Mouse (Mus musculus) splenic B cell, adult 2 months (primary cell): ENCODE data around the gene Polr2c.
A peak's percentile ranks its signal among the peaks of the same experiment; 100 is the strongest.

Source experiments
- DNase-seq: peaks from one replicate; pipeline ENCODE4 v3.0.0-alpha.2; 2011; ENCODE audit warnings: low read depth, low spot score
- H3K27me3 ChIP-seq: 2 replicates; pipeline ENCODE4 v1.6.1; 2012; ENCODE audit warnings: mild to moderate bottlenecking, low read length, moderate library complexity, mixed read lengths; ENCODE audit not compliant: control insufficient read depth, poor library complexity, insufficient read depth, severe bottlenecking
- H3K36me3 ChIP-seq: 2 replicates; pipeline ENCODE4 v1.6.1; 2012; ENCODE audit warnings: mild to moderate bottlenecking, low read length, moderate library complexity, mixed read lengths; ENCODE audit not compliant: control insufficient read depth, poor library complexity, insufficient read depth, severe bottlenecking

Polr2c gene

DNA sequence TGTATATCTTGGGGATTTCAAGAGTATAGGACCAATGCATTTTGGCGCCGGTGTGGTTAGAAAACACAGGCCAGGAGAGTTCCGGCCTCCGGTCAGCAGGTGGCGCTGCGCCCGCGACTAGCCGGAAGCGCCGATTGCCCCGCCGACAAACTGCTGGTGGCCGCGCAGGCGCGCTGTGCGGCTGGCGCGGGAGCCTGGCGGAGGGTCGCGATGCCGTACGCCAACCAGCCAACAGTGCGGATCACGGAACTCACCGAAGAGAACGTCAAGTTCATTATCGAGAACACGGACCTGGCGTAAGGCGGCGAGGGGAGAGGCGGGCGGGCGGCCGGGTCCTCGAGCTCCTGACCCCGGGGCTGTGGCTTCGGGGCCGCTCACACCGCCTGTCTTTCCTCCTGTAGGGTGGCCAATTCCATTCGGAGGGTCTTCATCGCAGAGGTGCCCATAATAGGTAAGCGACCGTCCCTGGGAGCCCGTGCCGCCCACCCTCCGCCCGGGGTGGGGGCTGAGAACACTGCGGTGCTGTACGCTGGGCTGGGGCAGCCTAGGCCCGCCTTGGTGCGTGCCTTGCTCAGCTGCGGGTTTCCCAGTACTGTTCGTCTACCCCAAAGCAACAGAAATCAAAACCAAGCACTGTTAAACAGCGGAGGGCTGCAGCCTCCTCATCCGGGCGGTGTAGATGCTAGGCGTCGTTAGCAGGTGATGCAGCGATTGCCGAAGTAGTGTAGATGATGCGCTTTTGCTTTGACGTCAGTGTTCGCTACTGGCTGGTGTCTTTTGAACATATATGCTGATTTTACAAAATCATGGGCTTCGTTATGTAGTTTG lies at the start of gene Polr2c:
TSS of gene Polr2c (plus strand) at position 105 of the 828 bp plus-strand sequence.
- DNase-seq = peak; percentile 91
- Histone ChIP-seq H3K27me3 (no peaks in the 10 kb centered on the region), H3K36me3 (0 out of 2 replicates have a peak, but pooled peaks cover 2% of the 10 kb centered on the region)

DNA sequence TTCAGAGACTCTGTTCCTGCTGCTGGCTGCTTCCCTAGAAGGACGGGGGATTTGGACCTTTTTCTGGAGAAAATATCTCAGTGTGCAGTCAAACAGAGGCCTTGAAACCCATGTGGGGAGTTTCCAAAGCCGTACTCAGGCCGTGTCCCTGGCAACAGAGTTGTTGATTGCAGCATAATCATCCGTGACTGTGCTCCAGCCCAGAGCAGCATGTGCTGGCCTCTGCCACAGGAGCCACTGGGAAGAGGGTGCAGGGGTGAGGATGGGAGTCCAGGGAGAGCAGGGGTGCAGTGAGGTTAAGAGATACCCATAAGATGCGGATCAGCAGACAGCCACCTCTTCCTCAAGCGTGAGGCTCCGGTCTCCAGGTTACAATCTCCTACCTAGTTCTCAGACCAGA lies 49.7 kb upstream of the Polr2c start:
- Histone ChIP-seq H3K27me3 (no peaks in the 10 kb centered on the region), H3K36me3 (no peaks in the 10 kb centered on the region)
- DNase-seq = no peak

DNA sequence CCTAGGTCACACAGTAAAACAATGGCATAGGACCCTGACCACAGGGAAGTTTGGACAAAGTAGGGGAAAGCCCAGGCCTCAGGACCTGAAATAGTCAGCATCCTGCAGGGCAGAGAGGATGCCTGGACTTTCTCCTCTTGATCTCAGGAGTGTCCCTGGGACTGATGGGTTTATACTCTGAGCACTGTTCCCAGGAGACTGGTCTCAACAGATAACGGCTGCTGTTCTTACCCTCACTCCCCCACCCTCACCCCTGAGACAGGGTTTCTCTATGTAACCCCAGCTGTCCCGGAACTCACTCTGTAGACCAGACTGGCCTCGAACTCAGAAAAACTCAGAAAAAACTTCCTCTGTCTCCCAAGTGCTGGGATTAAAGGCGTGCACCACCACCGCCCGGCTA lies 48.9 kb upstream of the Polr2c start:
- Histone ChIP-seq H3K27me3 (no peaks in the 10 kb centered on the region), H3K36me3 (no peaks in the 10 kb centered on the region)
- DNase-seq = no peak

DNA sequence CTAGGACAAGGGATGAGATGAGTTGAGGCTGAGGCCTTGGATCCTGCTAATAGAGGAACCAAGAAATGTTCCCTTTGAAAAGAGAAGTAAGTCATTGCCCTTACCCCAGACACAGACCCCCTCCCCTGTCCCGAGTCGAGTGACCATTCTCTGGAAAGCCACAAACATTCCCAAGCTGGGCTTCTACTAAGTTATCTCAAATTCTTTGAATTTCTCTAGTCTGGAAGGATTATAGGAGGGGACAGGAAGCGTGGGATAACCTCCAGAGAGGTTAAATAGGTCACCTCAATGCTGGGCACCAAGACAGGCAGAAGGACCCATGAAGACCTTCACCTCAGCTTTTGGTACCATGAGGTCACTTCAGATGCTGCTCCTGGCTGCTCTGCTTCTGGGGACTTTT lies 47.1 kb upstream of the Polr2c start, which contains the start of gene Ccl17:
TSS of gene Ccl17 (plus strand) at position 301 of the 400 bp plus-strand sequence.
- H3K36me3 ChIP-seq = no peaks in the 10 kb centered on the region
- DNase-seq = no peak
- no peaks in the 10 kb centered on the region for H3K27me3 ChIP-seq

DNA sequence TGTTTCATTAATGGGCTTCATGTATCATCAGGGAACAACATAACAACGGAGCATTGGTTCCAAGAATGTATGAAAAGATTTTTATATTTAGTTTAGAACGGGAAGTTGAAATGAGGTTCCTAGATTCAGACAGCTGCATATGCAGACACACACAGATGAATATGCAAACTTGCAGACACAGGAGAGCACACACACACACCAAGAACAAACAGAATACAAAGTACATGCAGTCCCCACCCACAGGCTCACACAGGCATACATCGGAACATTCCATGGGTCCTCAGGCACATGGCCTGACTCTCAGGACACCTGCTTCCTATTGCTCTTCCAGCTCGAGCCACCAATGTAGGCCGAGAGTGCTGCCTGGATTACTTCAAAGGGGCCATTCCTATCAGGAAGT lies 46.4 kb upstream of the Polr2c start:
- Histone ChIP-seq H3K36me3 (no peaks in the 10 kb centered on the region), H3K27me3 (no peaks in the 10 kb centered on the region)
- DNase-seq = no peak

DNA sequence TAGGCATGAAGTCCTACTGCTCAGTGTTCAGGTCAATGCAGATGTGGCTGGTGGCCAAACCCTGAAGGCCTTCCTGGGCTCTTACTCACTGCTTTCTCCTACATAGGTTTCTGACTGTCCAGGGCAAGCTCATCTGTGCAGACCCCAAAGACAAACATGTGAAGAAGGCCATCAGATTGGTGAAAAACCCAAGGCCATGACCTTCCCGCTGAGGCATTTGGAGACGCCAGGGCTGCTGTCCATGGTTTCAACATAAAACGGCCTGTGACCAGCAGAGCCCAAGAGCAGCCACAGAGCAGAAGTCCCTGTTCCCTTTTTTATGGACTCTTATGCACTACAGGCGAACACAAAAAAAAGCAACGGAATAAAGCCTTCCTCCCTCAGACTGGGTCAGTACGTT lies 45.6 kb upstream of the Polr2c start:
- DNase-seq = no peak
- H3K27me3 ChIP-seq = no peaks in the 10 kb centered on the region
- no peaks in the 10 kb centered on the region for H3K36me3 ChIP-seq

DNA sequence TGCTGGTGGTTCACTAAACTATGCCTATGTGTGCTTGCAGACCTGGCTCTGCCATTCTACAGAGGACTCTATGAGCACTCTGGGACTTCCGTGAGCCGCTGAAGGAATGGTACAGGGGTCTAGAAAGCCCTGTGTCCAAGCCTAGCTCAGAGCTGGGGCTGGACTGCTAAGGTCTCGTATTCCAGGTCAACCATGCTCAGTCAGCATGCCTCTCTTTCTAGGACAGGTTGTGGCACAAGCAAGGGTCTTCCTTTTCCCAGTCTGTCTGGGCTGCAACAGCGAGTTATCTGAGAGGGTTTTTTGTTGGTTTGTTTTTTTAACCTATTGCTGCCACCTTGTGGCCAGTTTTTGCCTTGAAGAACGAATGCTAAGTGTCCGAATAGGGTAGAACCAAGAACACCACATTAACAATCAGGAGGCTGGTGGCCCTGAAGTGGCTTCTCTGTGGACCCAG lies 44.6 kb upstream of the Polr2c start:
- Histone ChIP-seq H3K36me3 (no peaks in the 10 kb centered on the region), H3K27me3 (no peaks in the 10 kb centered on the region)
- peak; percentile 87 for DNase-seq

DNA sequence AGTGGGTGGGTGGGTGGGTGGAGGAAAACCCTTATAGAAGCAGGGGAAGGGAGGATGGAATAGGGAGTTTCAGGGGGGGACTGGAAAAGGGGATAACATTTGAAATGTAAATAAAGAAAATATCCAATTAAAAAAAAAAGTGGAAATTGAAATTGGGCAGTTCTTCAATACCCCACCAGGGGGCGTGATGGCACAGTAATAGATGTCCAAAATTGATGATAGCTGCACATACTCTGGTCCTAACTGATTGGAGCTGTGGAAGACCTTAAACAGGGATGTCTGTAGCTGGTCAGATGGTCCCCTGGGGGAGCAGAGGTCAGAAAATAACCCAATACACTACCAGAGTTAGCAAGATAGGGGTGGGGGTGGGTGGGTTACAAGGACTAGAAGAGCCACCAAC lies 42.7 kb upstream of the Polr2c start:
- H3K36me3 ChIP-seq = no peaks in the 10 kb centered on the region
- DNase-seq = peak; percentile 59

DNA sequence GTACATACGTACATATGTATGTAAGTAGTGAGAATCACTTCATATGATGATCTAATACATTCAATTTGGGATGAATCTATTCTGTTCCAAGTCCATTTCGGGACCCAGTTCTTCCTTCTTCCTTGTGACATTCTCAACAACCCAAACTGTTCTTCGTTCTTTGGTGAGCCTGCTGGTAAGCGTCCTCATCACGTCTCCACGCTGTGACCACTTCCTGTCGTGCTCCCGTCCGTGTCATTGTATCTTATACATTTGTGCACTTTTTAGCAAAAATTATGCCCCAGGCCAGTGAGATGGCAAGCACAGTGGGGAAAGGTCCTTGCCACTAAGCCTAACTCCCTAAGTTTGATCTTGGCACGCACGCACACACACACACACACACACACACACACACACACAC lies 39.3 kb upstream of the Polr2c start:
- DNase-seq = no peak
- Histone ChIP-seq H3K27me3 (no peaks in the 10 kb centered on the region), H3K36me3 (peaks cover 8% of the 10 kb centered on the region)

More for the DNA sequence above, 42.7 kb upstream of the Polr2c start:
- no peaks in the 10 kb centered on the region for H3K27me3 ChIP-seq

DNA sequence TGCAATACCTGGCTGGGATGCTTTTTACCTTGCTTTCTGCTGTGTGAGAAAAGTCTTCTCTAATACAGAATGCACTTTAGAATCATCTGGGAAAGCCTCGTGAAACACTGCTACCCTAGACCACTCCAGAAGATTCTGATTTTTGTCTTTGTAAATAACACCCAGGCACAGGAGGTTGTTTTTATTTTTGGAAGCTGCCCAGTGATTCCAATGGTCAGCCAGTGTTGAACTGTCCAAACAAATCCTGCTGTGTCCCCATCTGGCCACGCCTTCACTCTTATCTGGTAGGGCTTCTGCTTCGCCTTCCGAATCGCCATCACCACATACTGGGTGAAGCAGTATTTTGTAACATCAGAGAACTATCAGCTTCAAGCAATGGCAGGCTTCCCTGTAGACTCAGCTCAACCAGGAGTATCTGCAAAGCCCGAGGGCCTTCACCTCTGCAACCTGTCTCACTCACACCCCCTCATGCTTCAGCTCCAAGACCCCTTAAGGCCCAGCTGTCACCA lies 37.5 kb upstream of the Polr2c start:
- DNase-seq = no peak

DNA sequence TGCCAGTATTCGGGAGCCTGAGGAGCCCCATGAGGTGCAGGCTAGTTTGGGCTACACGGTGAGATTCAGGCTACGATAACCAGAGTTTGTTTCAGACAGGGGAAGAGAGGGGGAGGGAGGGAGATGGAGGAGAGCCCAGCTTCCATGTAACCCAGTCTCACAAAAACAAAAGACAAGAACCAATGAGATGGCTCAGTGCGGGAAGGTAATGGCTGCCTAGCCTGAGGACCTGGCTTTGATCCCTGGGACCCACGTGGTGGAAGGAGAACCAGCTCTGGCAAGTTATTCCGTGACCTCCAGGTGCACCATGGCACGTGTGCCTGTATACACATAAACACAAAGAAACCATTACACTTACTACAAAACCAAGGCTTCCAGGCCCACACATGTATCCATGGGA lies 36.7 kb upstream of the Polr2c start:
- DNase-seq = no peak
- no peaks in the 10 kb centered on the region for H3K27me3 ChIP-seq
- peaks cover 11% of the 10 kb centered on the region for H3K36me3 ChIP-seq

More for the DNA sequence above, 37.5 kb upstream of the Polr2c start:
- Histone ChIP-seq H3K36me3 (peaks cover 11% of the 10 kb centered on the region), H3K27me3 (no peaks in the 10 kb centered on the region)

DNA sequence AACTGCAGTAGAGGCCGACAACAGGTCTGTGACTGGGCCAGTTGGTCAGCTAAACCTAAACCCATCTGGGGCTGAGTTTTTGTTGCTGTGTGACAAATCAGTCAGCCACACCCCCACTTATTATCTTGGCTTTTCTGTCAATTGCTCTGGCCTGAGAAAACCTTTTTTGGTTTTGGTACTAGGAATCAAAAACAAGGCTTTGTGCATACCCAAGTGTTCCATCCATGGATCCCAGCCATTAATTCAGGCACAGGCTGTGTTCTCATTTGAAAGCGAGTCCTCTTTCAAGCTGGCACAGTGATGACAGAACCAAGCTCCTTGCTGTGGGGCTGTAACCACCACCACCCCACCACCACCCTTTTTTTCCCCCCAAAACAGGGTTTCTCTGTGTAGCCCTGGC lies 35.9 kb upstream of the Polr2c start:
- Histone ChIP-seq H3K27me3 (no peaks in the 10 kb centered on the region), H3K36me3 (peaks cover 11% of the 10 kb centered on the region)
- DNase-seq = no peak

DNA sequence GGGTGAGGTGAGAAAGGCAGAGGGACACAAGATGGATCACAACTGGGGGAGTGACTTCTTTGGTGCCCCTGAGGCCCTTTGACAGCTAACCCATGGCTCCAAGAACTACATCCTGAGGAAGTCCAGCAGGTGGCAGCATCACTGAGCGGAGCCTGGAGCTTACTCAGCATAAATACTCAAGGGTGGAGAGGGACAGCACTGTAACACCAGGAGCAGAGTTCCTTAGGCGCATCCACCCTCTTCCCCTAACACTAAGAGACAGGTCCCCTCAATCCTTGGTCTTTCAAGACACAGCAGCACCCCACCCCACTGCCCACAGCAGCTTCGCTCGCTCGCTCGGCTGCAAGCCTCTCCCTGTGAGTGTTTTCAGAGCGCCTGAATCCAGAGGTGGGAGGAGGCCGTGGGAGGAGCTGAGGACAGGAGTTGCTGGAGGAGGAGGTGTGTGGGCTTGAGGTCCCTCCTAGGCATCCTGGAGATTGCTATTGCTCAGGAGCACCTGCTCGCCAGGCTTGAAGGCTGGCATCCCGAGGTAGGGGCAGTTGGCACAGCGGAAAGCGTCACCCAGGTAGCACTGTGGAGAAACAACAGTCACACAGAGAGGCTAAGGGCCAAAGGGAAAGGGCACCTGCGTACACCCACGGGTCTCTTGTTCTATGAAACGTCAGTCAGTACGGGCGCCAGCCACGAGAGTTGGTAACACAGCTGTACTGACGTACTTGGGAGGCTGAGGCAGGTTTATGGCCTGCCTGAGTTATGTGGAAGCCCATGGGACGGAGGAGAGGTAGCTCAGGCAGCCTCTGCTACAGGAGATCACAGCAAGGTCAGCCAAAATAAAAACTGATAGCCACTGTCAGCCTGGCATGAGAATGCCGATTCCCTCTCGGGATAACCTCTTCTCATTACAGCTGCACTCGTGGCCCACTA lies 34.4 kb upstream of the Polr2c start:
- Histone ChIP-seq H3K36me3 (peaks cover 11% of the 10 kb centered on the region), H3K27me3 (no peaks in the 10 kb centered on the region)
- DNase-seq = peak; percentile 55

DNA sequence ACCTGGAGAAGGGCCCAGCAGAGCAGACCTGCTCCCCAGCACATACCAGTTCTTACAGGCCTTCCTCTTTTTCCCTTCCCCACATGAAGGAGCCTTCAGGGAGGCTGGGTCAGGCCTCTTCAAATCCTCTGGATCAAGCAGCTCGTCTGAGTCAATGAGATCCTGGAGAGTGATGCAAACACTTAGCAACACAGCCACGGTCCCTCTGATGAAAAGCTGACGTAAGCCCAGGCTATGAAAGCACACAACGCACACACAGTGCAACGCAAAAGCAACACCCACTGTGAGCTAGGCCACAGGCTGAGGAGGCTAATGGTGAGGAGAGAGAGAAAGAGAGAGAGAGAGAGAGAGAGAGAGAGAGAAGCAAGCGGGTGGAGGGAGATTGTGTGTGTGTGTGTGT lies 32.1 kb upstream of the Polr2c start:
- no peak for DNase-seq
- peaks cover 8% of the 10 kb centered on the region for H3K36me3 ChIP-seq
- H3K27me3 ChIP-seq = no peaks in the 10 kb centered on the region

DNA sequence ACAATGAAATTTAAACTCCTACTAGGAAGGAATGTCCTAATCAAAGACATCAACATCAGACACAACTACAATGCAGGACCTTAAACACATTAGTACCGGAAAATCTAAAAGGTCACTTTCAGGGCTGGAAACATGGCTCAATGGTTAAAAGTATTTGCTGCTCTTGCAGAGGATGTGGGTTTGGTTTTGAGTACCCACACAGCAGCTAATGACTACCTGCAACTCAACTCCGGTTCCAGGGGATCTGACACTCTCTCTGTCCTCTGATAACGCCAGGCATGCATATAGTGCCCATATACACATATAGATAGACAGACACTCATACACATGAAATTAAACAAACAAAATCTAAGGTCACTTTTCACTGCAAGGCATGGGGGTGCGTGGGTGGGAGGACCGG lies 31.0 kb upstream of the Polr2c start:
- no peaks in the 10 kb centered on the region for H3K27me3 ChIP-seq
- DNase-seq = no peak
- H3K36me3 ChIP-seq = peaks cover 8% of the 10 kb centered on the region
